Mouse (Mus musculus) retina, postnatal 7 days (tissue): ENCODE results near the gene Kcnmb2.

Experiments
- DNase-seq: peaks from one replicate; pipeline ENCODE4 v3.0.0-alpha.2; 2012; ENCODE audit warnings: low read depth, low spot score

The Kcnmb2 gene

GRCm38 (mm10) chr3:31902504-31903330 is at the start of gene Kcnmb2:
Gene Kcnmb2, plus strand, starts transcription at chr3:31902507.
- no peak for DNase-seq

DNA sequence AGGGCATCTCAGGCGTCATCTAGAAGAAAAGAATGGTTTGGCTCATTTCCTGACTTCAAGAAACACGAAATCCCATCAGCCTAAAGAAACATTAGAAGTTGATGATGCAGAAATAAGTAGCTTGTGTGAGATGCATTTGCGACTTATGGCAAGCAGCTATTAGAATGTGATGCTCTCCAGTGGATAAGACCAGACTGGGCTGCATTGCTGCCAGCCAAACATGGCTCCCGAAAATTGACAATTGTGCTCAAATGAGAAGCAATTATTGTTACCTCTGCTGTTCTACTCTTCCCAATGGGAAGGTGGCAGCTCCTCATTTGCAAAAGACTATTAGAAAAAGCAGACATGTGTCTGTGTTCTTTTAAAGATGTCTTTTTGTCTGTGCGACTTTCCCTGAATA is 38.8 kb upstream of the Kcnmb2 start:
- no peak for DNase-seq

- DNase-seq, result no peak
Measured at GRCm38 (mm10) chr3:31864070-31864469, 38.2 kb upstream of the Kcnmb2 start.

- no peak for DNase-seq
Measured at GRCm38 (mm10) chr3:31871461-31871860, 30.8 kb upstream of the Kcnmb2 start.

DNA sequence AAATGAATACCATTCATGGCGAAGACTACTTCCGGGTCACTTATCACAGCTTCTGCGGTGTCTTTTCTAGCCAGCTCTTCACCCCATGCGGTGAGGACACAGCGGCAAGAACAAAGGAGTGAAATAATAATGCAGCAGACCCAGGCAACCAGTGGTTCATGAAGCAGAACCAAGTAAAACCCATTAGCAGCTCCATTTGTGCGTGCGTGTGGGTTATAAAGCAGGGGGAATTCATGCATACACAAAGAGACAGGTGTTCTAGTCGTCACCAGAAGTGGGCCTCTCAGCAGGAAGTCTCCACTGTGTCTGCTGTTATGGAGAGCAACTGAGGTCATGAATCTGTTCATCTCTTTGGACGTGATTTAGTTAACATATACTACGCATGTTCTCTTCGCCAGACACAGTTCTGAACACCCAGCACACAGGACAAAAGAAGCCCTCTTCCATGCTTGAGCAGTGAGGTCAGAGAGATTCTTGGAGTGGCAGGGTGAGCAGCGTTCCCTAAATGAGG is 19.6 kb upstream of the Kcnmb2 start:
- no peak for DNase-seq

GRCm38 (mm10) chr3:31892653-31893052 is 9.7 kb upstream of the Kcnmb2 start:
- no peak for DNase-seq

DNA sequence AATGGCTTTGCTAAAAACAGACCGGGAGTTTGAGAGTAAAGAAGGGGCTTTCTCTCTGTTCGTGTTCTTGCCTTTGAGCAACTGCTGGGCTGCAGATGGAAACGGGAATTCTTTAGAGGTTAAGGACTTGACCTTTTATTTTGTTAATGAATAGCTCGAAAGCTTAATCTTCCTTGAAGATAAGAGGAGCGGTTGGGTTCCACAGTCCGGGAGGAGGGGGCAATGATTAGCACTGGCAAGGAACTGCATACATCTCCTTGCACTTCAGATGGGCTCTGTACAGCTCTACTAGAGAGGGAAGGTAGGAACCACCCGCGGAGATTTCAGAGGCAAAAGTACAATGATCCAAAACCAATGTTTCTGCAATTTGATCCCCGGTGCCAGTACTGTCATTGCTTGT is 1.2 kb downstream of the Kcnmb2 start:
- no peak for DNase-seq

GRCm38 (mm10) chr3:31904156-31904555 is 1.8 kb downstream of the Kcnmb2 start:
- DNase-seq, result no peak

DNA sequence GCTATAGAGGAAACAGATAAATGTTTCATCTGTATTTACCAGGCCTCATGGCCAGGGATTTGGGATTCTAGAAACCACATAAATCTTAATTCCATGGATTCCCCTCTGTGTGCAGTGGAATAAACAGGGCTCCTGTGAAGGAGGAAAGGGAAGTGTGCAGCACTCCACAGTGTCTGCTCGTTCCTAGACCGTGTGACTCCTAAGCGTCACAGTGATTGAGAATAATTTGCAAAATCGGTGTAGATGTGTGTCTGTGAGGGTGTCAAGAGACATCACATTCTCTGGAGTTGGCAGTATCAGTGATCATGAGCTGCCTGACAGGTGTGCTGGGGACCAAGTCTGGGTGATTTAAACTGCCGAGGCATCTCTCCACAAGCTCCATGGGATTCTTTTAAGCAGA is 8.9 kb downstream of the Kcnmb2 start:
- no peak for DNase-seq

GRCm38 (mm10) chr3:31911690-31912089 is 9.4 kb downstream of the Kcnmb2 start:
- DNase-seq, result no peak

GRCm38 (mm10) chr3:31928544-31928943 is 26.2 kb downstream of the Kcnmb2 start:
- DNase-seq, result no peak

DNA sequence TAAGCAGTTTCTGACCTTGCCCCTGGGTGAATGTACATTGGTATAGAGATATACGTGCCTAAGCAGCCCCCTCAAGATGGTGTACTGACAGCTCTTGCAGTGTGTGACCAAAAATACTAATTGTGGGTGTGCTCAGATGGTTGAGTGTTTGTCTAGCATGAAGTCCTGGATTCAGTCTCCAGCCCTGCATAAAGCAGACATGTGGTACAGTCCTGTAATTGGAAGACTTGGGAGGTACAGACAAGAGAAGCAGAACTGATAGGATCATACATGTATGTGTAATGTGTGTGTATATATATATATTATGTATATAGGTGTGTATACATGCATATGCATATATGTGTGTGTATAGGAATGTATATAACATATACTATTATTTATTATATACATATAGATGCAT is 32.4 kb downstream of the Kcnmb2 start:
- DNase-seq, result no peak

- DNase-seq, result no peak
Measured at GRCm38 (mm10) chr3:31941478-31941877, 39.2 kb downstream of the Kcnmb2 start.

GRCm38 (mm10) chr3:31954213-31954612 is 51.9 kb downstream of the Kcnmb2 start:
- no peak for DNase-seq

GRCm38 (mm10) chr3:31955004-31955403 is 52.7 kb downstream of the Kcnmb2 start:
- DNase-seq, result no peak

GRCm38 (mm10) chr3:31959821-31960220 is 57.5 kb downstream of the Kcnmb2 start:
- DNase-seq, result no peak

- DNase-seq, result no peak
Measured at GRCm38 (mm10) chr3:31961175-31961574, 58.9 kb downstream of the Kcnmb2 start.

- DNase-seq, result no peak
Measured at GRCm38 (mm10) chr3:31963076-31963475, 60.8 kb downstream of the Kcnmb2 start.

GRCm38 (mm10) chr3:31979661-31980060 is 77.4 kb downstream of the Kcnmb2 start:
- DNase-seq, result no peak

GRCm38 (mm10) chr3:31982444-31982843 is 80.1 kb downstream of the Kcnmb2 start:
- DNase-seq, result no peak

- no peak for DNase-seq
Measured at GRCm38 (mm10) chr3:31985103-31985502, 82.8 kb downstream of the Kcnmb2 start.

GRCm38 (mm10) chr3:31991526-31992045 is 89.3 kb downstream of the Kcnmb2 start:
- no peak for DNase-seq

DNA sequence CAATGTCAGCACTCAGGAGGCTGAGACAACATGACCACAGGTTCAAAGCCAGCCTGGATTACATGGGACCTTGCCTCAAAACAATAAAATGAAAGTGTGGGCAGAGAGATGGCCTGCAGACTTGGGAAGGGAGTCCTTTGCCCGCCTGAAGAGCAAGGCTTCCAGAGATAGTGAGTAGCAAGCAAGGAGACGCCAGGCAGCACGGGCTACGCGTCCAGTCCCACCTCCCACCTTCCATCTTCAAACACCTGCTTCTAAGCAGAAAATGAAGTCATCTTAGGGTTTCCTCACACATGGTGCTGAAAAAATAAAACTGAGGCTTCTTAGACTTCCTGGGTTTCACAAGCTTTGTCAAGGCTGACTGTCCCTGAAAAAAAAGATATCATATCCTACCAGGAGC is 109.3 kb downstream of the Kcnmb2 start:
- no peak for DNase-seq
